Mouse (Mus musculus) lung, adult 18-20 months (tissue): Measurements from ENCODE around the gene Chmp1a.
A peak's percentile ranks its signal among the peaks of the same experiment; 100 is the strongest.
"Not testable (repeated sequence)": the region's sequence is repeated elsewhere in the genome, so short reads cannot be mapped to it uniquely, and the experiment has no call there.

Experiments
- DNase-seq, 2 experiments: peaks; one replicate each; pipeline ENCODE4 v3.0.0; 2022; ENCODE audit warnings: mixed read lengths in 2 of 2

The Chmp1a gene

GRCm38 (mm10) chr8:123212321-123213117 is at the start of gene Chmp1a, which contains the start of gene Spata33:
Chmp1a (minus strand) TSS chr8:123212763.
Spata33 (plus strand) TSS chr8:123212832.
- peak; percentile 88 to 94 for DNase-seq

- DNase-seq, result not testable (repeated sequence)
These were observed 45.0 kb upstream of the Chmp1a start for GRCm38 (mm10) chr8:123257593-123257992.

- DNase-seq, result no peak
These were observed 44.6 kb upstream of the Chmp1a start for GRCm38 (mm10) chr8:123257114-123257513.

- DNase-seq, result no peak
These were observed 42.6 kb upstream of the Chmp1a start for GRCm38 (mm10) chr8:123255170-123255569.

- peak; percentile 82 to 84 for DNase-seq
These were observed 41.7 kb upstream of the Chmp1a start, which contains the start of the genes Zfp276 and Vps9d1 for GRCm38 (mm10) chr8:123254099-123254885. Zfp276 (plus strand) TSS chr8:123254195. Vps9d1 (minus strand) TSS chr8:123254348.

- DNase-seq, result peak in 1 of 2 experiments; percentile 25
These were observed 41.0 kb upstream of the Chmp1a start for GRCm38 (mm10) chr8:123253451-123254098.

GRCm38 (mm10) chr8:123252925-123253324 is 40.4 kb upstream of the Chmp1a start:
- DNase-seq, result no peak

- no peak for DNase-seq
These were observed 38.4 kb upstream of the Chmp1a start for GRCm38 (mm10) chr8:123250940-123251339.

- no peak for DNase-seq
These were observed 36.0 kb upstream of the Chmp1a start for GRCm38 (mm10) chr8:123248596-123248995.

- DNase-seq, result no peak
These were observed 35.2 kb upstream of the Chmp1a start for GRCm38 (mm10) chr8:123247748-123248147.

GRCm38 (mm10) chr8:123245543-123245942 is 33.0 kb upstream of the Chmp1a start:
- no peak for DNase-seq

GRCm38 (mm10) chr8:123244382-123244781 is 31.8 kb upstream of the Chmp1a start:
- no peak for DNase-seq

GRCm38 (mm10) chr8:123243053-123243452 is 30.5 kb upstream of the Chmp1a start:
- DNase-seq, result no peak

GRCm38 (mm10) chr8:123242107-123242923 is 29.8 kb upstream of the Chmp1a start:
- DNase-seq, result no peak

GRCm38 (mm10) chr8:123239398-123239797 is 26.8 kb upstream of the Chmp1a start:
- no peak for DNase-seq

- DNase-seq, result peak; percentile 89 to 90
These were observed 23.2 kb upstream of the Chmp1a start, which contains the start of gene Spata2l for GRCm38 (mm10) chr8:123235520-123236497. Spata2l (minus strand) TSS chr8:123236233.

GRCm38 (mm10) chr8:123234918-123235519 is 22.5 kb upstream of the Chmp1a start:
- DNase-seq, result no peak

- DNase-seq, result no peak
These were observed 21.2 kb upstream of the Chmp1a start for GRCm38 (mm10) chr8:123233760-123234159.

- DNase-seq, result no peak
These were observed 20.7 kb upstream of the Chmp1a start for GRCm38 (mm10) chr8:123233300-123233699.

GRCm38 (mm10) chr8:123232553-123232952 is 20.0 kb upstream of the Chmp1a start:
- no peak for DNase-seq
